Mouse (Mus musculus) intestine, embryonic 14.5 days (tissue): ENCODE results near the gene Ubap2. TPM values are rescaled to one million over a fixed set of nuclear protein-coding genes. Genes with fewer than 3 reads are reported as not detected.
A peak's percentile ranks its signal among the peaks of the same experiment; 100 is the strongest.

Experiments
- ATAC-seq: fragments of 200-750 bp; cut with Nextera tagmentation; replicated peaks from 2 replicates; pipeline ENCODE4 v1.8.0; 2017; ENCODE audit warnings: low read depth, moderate number of reproducible peaks, moderate TSS enrichment, moderate library complexity; ENCODE audit not compliant: low FRiP score, low TSS enrichment
- DNase-seq: peaks from one replicate; pipeline ENCODE4 v3.0.0-alpha.2; 2018; ENCODE audit warnings: low spot score
- H3K27ac ChIP-seq: fragments of 300-500 bp; sonication (generic); 2 replicates; pipeline ENCODE4 v1.5.1; 2014; ENCODE audit warnings: low read depth, mild to moderate bottlenecking, control low read depth
- H3K27me3 ChIP-seq: fragments of 300-500 bp; sonication (generic); replicated peaks from 2 replicates; pipeline ENCODE4 v1.6.1; 2014; ENCODE audit warnings: low read length, control low read depth; ENCODE audit not compliant: control insufficient read depth, insufficient read depth
- H3K36me3 ChIP-seq: fragments of 300-500 bp; sonication (generic); 2 replicates; pipeline ENCODE4 v1.6.1; 2014; ENCODE audit warnings: low read length, control low read depth; ENCODE audit not compliant: control insufficient read depth, insufficient read depth
- H3K4me1 ChIP-seq: fragments of 300-500 bp; sonication (generic); replicated peaks from 2 replicates; pipeline ENCODE4 v1.6.1; 2014; ENCODE audit warnings: low read length, control low read depth, mixed read lengths; ENCODE audit not compliant: control insufficient read depth, insufficient read depth
- H3K4me2 ChIP-seq: fragments of 300-500 bp; sonication (generic); 2 replicates; pipeline ENCODE4 v1.6.1; 2014; ENCODE audit warnings: low read length
- H3K4me3 ChIP-seq: fragments of 300-500 bp; sonication (generic); 2 replicates; pipeline ENCODE4 v1.5.1; 2014; ENCODE audit warnings: low read depth, low read length, control low read depth, mixed read lengths
- H3K9ac ChIP-seq: fragments of 300-500 bp; sonication (generic); 2 replicates; pipeline ENCODE4 v1.6.1; 2014; ENCODE audit warnings: mild to moderate bottlenecking, low read length
- H3K9me3 ChIP-seq: fragments of 300-500 bp; sonication (generic); 2 replicates; pipeline ENCODE4 v1.6.1; 2016; ENCODE audit warnings: low read length, control low read depth; ENCODE audit not compliant: control insufficient read depth
- WGBS: fragments of 180-500 bp; shearing (Covaris S2); extraction: QIAGEN DNeasy Blood & Tissue Kit; methylation state at CpG from one replicate; pipeline ENCODE4 v1.1.7; 2014; 5-methylcytosine and 5-hydroxymethylcytosine counted together
- polyA plus RNA-seq: library from polyadenylated mRNA; unstranded; fragments of >200 nt; fragmentation: Nextera tagmentation; extraction: Ambion mirVana; gene quantifications from 2 replicates; pipeline ENCODE4 v1.2.1, GENCODE M21; 2014

Ubap2 gene
- polyA plus RNA-seq, 1 experiment from 2014 or later, result 55.1 TPM

DNA sequence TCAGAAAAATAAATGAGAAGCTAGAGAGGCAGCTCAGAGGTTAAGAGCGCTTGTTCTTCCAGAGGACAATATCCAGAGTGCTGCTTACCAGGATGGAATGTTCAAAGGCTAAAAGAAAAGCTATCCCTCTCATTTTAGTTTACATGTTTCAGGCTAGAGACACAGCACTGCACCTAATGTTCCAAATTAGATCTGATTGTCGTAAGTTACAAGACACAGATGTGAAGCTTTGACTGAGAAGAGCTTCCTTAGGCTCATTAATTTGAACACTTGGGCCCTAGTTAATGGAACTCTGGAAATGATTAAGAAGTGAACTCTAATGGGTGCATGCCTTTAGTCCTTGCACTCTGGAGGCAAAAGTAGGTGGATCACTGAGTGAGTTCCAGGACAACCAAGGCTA lies 21.2 kb downstream of the Ubap2 start:
- Histone ChIP-seq H3K4me3 (no peak overlapping the region), H3K4me2 (no peak overlapping the region), H3K27ac (no peak overlapping the region), H3K9me3 (no peaks in the 10 kb centered on the region), H3K27me3 (no peaks in the 10 kb centered on the region), H3K4me1 (no peaks in the 10 kb centered on the region), H3K36me3 (peaks cover 30% of the 10 kb centered on the region), H3K9ac (no peak overlapping the region)
- ATAC-seq (no peak), DNase-seq (no peak)
- WGBS, result 91% methylated on average over 2 of the region's 2 CpGs

DNA sequence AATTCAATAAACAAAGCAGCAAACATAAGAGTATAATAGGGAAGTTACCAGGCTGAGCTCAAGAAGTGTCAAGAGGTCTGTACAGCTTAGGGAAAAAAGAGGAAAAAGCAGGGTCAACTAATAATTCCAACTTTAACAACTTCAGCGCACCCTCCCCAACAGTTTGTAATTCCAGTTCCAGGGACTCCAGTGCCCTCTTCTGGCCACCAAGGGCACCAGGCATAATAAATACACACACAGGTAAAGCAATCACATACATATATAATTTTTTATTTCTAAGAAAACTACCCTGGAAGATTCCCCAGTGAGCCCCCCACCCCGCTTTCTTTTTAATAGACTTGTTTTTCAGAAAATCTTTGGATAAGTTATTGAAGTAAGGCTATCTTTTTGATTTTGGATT lies 29.5 kb downstream of the Ubap2 start:
- no peak overlapping the region for H3K4me2 ChIP-seq
- H3K9me3 ChIP-seq, result no peaks in the 10 kb centered on the region
- DNase-seq, result no peak
- H3K9ac ChIP-seq, result no peak overlapping the region
- H3K27me3 ChIP-seq, result no peaks in the 10 kb centered on the region
- no peak overlapping the region for H3K27ac ChIP-seq
- H3K4me1 ChIP-seq, result no peaks in the 10 kb centered on the region
- no peak overlapping the region for H3K4me3 ChIP-seq
- ATAC-seq, result no peak
- WGBS, result 95% methylated on average over 2 of the region's 2 CpGs
- peaks cover 73% of the 10 kb centered on the region for H3K36me3 ChIP-seq

DNA sequence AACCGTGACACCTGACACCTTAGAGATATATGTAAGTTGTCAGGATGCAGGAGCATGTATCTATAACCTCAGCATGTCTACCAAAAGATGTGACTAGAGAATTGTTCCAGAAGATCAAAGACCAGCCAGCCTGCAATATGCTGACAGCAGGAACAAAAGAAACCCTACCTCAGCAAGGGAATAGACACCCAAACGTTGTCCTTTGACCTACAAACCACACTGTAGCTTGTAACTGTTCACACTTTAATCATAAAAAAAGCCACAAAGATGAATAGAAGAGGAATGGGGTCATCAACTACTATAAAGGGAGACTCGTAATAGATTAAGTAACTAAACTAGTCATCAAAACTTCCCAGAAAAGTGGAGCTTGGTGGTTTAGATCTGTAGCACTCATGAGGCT lies 34.0 kb downstream of the Ubap2 start:
- no peak for ATAC-seq
- no peaks in the 10 kb centered on the region for H3K9me3 ChIP-seq

DNA sequence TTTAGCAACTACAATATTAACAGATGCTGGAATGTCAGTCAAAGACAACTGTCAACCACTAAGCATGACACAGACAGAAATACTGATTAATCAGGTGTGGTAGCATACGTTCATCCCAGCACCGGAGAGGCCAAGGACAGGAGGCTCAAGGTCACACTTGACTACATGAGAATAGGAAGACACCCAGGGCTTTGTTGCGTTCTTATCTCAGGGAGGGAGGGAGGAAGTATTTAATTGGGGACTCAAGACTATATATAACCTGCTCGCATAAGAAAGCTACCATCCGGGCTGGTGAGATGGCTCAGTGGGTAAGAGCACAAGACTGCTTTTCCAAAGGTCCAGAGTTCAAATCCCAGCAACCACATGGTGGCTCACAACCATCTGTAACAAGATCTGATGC lies 39.3 kb downstream of the Ubap2 start:
- Histone ChIP-seq H3K4me3 (no peak overlapping the region), H3K27me3 (no peaks in the 10 kb centered on the region), H3K9ac (no peak overlapping the region), H3K36me3 (peaks cover 54% of the 10 kb centered on the region), H3K4me1 (no peaks in the 10 kb centered on the region), H3K27ac (no peak overlapping the region), H3K9me3 (no peaks in the 10 kb centered on the region), H3K4me2 (no peak overlapping the region)
- 85% methylated on average over 5 of the region's 5 CpGs for WGBS
- no peak for DNase-seq
- ATAC-seq, result no peak

More for the DNA sequence above, 34.0 kb downstream of the Ubap2 start:
- no peak for DNase-seq
- no peak overlapping the region for H3K27ac ChIP-seq
- no peaks in the 10 kb centered on the region for H3K27me3 ChIP-seq
- 80% methylated on average over 3 of the region's 3 CpGs for WGBS
- H3K9ac ChIP-seq, result no peak overlapping the region
- peaks cover 36% of the 10 kb centered on the region for H3K36me3 ChIP-seq
- H3K4me2 ChIP-seq, result no peak overlapping the region
- H3K4me1 ChIP-seq, result no peaks in the 10 kb centered on the region
- no peak overlapping the region for H3K4me3 ChIP-seq

DNA sequence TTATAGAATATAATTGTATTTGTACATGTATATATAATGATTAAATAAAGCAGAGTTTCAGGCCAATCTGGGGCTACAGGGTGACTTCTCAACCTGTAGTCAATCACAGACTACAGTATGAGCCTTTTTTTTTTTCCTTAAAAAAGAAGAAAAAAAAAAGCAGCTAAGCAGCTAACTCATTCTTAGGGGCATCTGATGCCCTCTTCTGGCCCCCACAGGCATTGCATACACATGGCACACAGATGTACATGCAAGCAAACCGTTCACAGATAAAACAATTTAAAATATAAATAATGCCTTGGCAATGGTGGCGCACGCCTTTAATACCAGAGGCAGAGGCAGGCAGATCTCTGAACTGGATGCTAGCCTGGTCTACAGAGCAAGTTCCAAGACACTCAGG lies 48.6 kb downstream of the Ubap2 start:
- peak; percentile 63 for DNase-seq
- no peak overlapping the region for H3K9ac ChIP-seq
- no peaks in the 10 kb centered on the region for H3K27me3 ChIP-seq
- no peak overlapping the region for H3K4me2 ChIP-seq
- H3K4me3 ChIP-seq, result no peak overlapping the region
- H3K4me1 ChIP-seq, result no peaks in the 10 kb centered on the region
- no peak overlapping the region for H3K27ac ChIP-seq
- peaks cover 98% of the 10 kb centered on the region for H3K36me3 ChIP-seq
- WGBS, result 81% methylated on average over 3 of the region's 3 CpGs
- no peak for ATAC-seq
- no peaks in the 10 kb centered on the region for H3K9me3 ChIP-seq

DNA sequence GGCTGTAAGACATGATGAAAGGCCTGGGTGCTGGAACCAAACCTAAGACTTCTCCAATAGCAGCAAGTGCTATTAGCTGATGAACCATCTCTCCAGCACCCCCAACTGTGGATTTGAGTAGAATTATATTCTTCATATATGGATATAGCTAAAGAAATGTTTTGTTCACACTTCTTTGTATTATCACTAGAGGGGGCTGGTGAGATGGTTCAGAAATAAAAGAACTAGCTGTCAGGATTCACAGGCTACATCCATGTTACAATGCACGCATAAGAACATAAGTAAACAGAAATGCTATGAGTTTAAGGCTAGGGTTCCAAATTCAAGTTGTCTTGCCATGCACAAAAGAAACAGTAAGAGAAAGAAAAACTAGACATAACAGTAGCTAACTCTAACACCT lies 49.5 kb downstream of the Ubap2 start:
- H3K4me1 ChIP-seq, result no peaks in the 10 kb centered on the region
- 93% methylated on average over 1 of the region's 1 CpGs for WGBS

DNA sequence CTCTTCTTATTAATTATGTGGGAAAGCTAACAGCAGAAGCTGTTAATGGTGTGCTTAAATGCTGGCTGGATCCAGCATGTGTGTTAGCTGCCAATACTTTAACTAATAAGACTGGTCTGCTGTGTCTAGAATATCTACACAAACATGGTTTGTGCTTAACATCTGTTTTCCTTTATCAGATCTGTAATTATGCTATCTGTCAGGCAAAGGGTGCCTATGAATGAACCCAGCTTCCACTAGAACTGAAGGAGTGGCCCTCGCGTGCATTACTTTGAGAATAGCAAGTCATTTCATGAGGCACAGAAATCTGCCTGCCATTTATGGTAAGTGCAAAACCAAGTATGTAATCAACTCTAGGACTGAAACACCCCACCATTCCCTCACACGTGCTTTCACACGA lies 66.9 kb downstream of the Ubap2 start:
- Histone ChIP-seq H3K9me3 (no peaks in the 10 kb centered on the region), H3K36me3 (peaks cover 96% of the 10 kb centered on the region), H3K4me3 (no peak overlapping the region), H3K27ac (no peak overlapping the region), H3K27me3 (no peaks in the 10 kb centered on the region), H3K4me1 (no peaks in the 10 kb centered on the region), H3K9ac (no peak overlapping the region), H3K4me2 (no peak overlapping the region)
- WGBS, result 85% methylated on average over 4 of the region's 4 CpGs
- no peak for DNase-seq
- ATAC-seq, result no peak

More for the DNA sequence above, 49.5 kb downstream of the Ubap2 start:
- no peak overlapping the region for H3K27ac ChIP-seq
- H3K4me3 ChIP-seq, result no peak overlapping the region
- H3K27me3 ChIP-seq, result no peaks in the 10 kb centered on the region
- DNase-seq (no peak), ATAC-seq (no peak)
- no peak overlapping the region for H3K9ac ChIP-seq
- peaks cover 98% of the 10 kb centered on the region for H3K36me3 ChIP-seq
- no peaks in the 10 kb centered on the region for H3K9me3 ChIP-seq
- H3K4me2 ChIP-seq, result no peak overlapping the region

DNA sequence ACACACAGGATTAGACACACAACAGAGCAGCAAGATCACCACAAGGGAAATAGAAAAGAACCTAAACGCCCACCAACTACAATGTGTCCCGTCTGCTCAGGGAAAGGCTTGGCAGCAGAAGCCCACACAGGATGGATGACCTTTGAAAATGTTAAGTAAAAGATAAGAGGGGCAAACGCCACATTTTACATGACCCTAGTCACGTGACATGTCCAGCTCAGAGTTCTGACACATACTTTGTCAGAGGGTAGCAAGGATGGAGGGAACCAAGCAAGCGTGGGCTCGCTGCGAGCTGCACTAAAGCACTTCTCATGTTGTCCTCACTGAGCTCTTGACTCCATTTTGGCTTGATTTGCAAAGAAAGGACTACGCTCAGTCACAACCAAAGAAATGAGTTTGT lies 69.2 kb downstream of the Ubap2 start:
- 91% methylated on average over 8 of the region's 8 CpGs for WGBS
- H3K4me2 ChIP-seq, result no peak overlapping the region

DNA sequence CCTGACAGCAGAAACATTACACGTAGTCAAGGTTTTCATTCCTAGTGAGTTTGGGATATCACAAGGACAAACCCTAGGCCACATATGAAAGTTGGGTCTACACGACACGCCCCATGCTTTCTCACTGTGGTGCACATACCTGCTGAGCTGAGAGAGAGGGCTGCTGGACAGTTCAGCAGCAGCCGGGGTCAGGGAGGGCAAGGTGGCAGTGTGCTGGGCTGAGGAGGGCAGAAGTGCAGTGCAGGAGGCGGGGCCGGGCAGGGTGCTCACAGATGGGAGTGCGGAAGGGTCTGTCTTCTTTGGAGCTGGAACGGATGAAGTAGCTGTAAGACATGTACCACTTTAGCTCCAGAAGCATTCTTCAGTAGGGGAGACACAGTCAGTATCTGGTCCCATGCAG lies 72.8 kb downstream of the Ubap2 start:
- Histone ChIP-seq H3K9me3 (no peaks in the 10 kb centered on the region), H3K4me2 (no peak overlapping the region), H3K4me1 (no peaks in the 10 kb centered on the region), H3K27me3 (no peaks in the 10 kb centered on the region), H3K27ac (no peak overlapping the region), H3K4me3 (no peak overlapping the region), H3K9ac (no peak overlapping the region), H3K36me3 (peaks cover 96% of the 10 kb centered on the region)
- 92% methylated on average over 8 of the region's 8 CpGs for WGBS
- no peak for DNase-seq
- no peak for ATAC-seq

More for the DNA sequence above, 69.2 kb downstream of the Ubap2 start:
- H3K27ac ChIP-seq, result no peak overlapping the region
- no peaks in the 10 kb centered on the region for H3K4me1 ChIP-seq
- DNase-seq (no peak), ATAC-seq (no peak)
- H3K9me3 ChIP-seq, result no peaks in the 10 kb centered on the region
- peaks cover 96% of the 10 kb centered on the region for H3K36me3 ChIP-seq
- no peak overlapping the region for H3K9ac ChIP-seq
- no peaks in the 10 kb centered on the region for H3K27me3 ChIP-seq
- H3K4me3 ChIP-seq, result no peak overlapping the region
